Mouse (Mus musculus) intestine, embryonic 14.5 days (tissue): ENCODE measurements around the gene Tnfsf13. TPM values are rescaled to one million over a fixed set of nuclear protein-coding genes. Genes with fewer than 3 reads are reported as not detected.
A peak's percentile ranks its signal among the peaks of the same experiment; 100 is the strongest.

Experiments used
- ATAC-seq: fragments of 200-750 bp; cut with Nextera tagmentation; replicated peaks from 2 replicates; pipeline ENCODE4 v1.8.0; 2017; ENCODE audit warnings: low read depth, moderate number of reproducible peaks, moderate TSS enrichment, moderate library complexity; ENCODE audit not compliant: low FRiP score, low TSS enrichment
- DNase-seq: peaks from one replicate; pipeline ENCODE4 v3.0.0-alpha.2; 2018; ENCODE audit warnings: low spot score
- H3K27ac ChIP-seq: fragments of 300-500 bp; sonication (generic); 2 replicates; pipeline ENCODE4 v1.5.1; 2014; ENCODE audit warnings: low read depth, mild to moderate bottlenecking, control low read depth
- H3K27me3 ChIP-seq: fragments of 300-500 bp; sonication (generic); replicated peaks from 2 replicates; pipeline ENCODE4 v1.6.1; 2014; ENCODE audit warnings: low read length, control low read depth; ENCODE audit not compliant: control insufficient read depth, insufficient read depth
- H3K36me3 ChIP-seq: fragments of 300-500 bp; sonication (generic); 2 replicates; pipeline ENCODE4 v1.6.1; 2014; ENCODE audit warnings: low read length, control low read depth; ENCODE audit not compliant: control insufficient read depth, insufficient read depth
- H3K4me1 ChIP-seq: fragments of 300-500 bp; sonication (generic); replicated peaks from 2 replicates; pipeline ENCODE4 v1.6.1; 2014; ENCODE audit warnings: low read length, control low read depth, mixed read lengths; ENCODE audit not compliant: control insufficient read depth, insufficient read depth
- H3K4me2 ChIP-seq: fragments of 300-500 bp; sonication (generic); 2 replicates; pipeline ENCODE4 v1.6.1; 2014; ENCODE audit warnings: low read length
- H3K4me3 ChIP-seq: fragments of 300-500 bp; sonication (generic); 2 replicates; pipeline ENCODE4 v1.5.1; 2014; ENCODE audit warnings: low read depth, low read length, control low read depth, mixed read lengths
- H3K9ac ChIP-seq: fragments of 300-500 bp; sonication (generic); 2 replicates; pipeline ENCODE4 v1.6.1; 2014; ENCODE audit warnings: mild to moderate bottlenecking, low read length
- H3K9me3 ChIP-seq: fragments of 300-500 bp; sonication (generic); 2 replicates; pipeline ENCODE4 v1.6.1; 2016; ENCODE audit warnings: low read length, control low read depth; ENCODE audit not compliant: control insufficient read depth
- WGBS: fragments of 180-500 bp; shearing (Covaris S2); extraction: QIAGEN DNeasy Blood & Tissue Kit; methylation state at CpG from one replicate; pipeline ENCODE4 v1.1.7; 2014; 5-methylcytosine and 5-hydroxymethylcytosine counted together
- polyA plus RNA-seq: library from polyadenylated mRNA; unstranded; fragments of >200 nt; fragmentation: Nextera tagmentation; extraction: Ambion mirVana; gene quantifications from 2 replicates; pipeline ENCODE4 v1.2.1, GENCODE M21; 2014

The Tnfsf13 gene
- polyA plus RNA-seq, 1 experiment from 2014 or later: not detected

DNA sequence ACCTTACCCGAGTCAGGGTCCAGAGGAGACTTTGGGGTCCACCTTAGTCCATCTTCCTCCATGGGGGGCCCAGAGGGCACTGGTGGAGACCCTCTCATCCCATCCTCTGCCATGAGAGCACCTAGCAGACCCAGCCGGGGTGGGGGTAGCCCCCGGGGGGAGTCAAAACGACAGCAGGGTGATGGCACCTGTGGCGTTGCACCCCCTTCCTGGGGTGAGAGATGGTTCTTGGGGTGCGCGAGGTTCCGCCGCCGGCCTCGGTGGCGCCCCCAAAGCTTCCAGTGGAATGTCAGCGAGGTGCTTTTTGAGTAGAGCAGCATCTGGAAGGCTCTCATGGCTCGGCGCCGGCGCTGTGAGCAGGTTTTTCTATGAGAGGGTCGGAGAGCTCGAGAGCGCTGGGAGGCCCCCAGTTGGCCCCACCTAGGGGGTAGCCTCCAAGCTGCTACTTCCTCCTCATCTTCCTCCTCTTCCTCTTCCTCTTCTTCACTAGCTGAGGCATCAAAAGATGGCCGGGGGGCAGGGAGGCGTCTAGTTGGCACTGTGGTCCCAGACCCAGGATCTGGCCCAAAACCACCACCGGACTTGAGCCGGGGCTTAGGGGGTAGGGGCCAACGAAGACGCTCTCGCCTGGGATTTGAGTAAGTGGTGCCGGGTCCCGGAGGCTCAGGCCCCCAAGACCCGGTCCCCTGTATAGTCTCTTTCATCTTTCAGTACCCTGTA is 5.3 kb downstream of the Tnfsf13 start:
- peak overlapping the region; percentile 92 for H3K4me2 ChIP-seq
- no peak for DNase-seq
- no peaks in the 10 kb centered on the region for H3K9me3 ChIP-seq
- ATAC-seq: no peak
- peaks cover 22% of the 10 kb centered on the region for H3K4me1 ChIP-seq
- no peak overlapping the region for H3K27ac ChIP-seq
- peak overlapping the region; percentile 78 for H3K9ac ChIP-seq
- peaks cover 44% of the 10 kb centered on the region for H3K36me3 ChIP-seq
- peak overlapping the region; percentile 86 for H3K4me3 ChIP-seq
- WGBS: 89% methylated on average over 30 of the region's 30 CpGs
- H3K27me3 ChIP-seq: no peaks in the 10 kb centered on the region

DNA sequence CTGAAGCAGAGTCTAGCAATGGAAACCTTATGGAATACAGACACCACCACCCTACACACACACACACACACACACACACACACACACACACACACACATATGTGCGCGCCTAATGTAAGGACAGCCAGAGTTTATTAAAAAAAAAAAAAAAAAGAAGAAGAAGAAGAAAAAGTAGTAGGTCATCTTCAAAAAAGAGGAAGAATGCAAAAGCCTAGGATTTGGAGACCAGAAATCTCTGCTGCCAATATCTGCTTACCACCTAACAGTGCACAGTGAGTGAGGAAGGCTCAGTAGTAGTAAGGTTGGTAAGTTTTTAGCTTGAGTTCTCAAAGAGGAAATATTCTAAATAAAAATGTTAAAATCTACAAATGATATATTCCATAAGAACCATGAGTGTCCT is 6.4 kb downstream of the Tnfsf13 start:
- peaks cover 22% of the 10 kb centered on the region for H3K4me1 ChIP-seq
- no peak overlapping the region for H3K9ac ChIP-seq
- H3K9me3 ChIP-seq: no peaks in the 10 kb centered on the region
- H3K27ac ChIP-seq: no peak overlapping the region
- WGBS: 85% methylated on average over 2 of the region's 2 CpGs
- H3K36me3 ChIP-seq: peaks cover 56% of the 10 kb centered on the region
- no peak for DNase-seq
- no peak overlapping the region for H3K4me3 ChIP-seq
- ATAC-seq: no peak
- no peaks in the 10 kb centered on the region for H3K27me3 ChIP-seq
- no peak overlapping the region for H3K4me2 ChIP-seq

- H3K4me3 ChIP-seq: peak within 1 kb of the TSS; percentile 56
- peaks cover 77% of the 10 kb centered on the region for H3K36me3 ChIP-seq
- H3K27me3 ChIP-seq: no peaks in the 10 kb centered on the region
- H3K9ac ChIP-seq: peak within 1 kb of the TSS; percentile 100
- no peaks in the 10 kb centered on the region for H3K9me3 ChIP-seq
- under 1% methylated on average over 36 of the region's 36 CpGs for WGBS
- H3K4me2 ChIP-seq: peak within 1 kb of the TSS; percentile 76
- peak within 1 kb of the TSS; percentile 97 for H3K27ac ChIP-seq
- peaks cover 10% of the 10 kb centered on the region; the same call in 1 of the 2 replicates for H3K4me1 ChIP-seq
- DNase-seq: peak; percentile 99
- peak; percentile 97 for ATAC-seq
These were observed 13.3 kb downstream of the Tnfsf13 start, which contains the start of gene Eif4a1 for GRCm38 (mm10) chr11:69672211-69672706. Gene Eif4a1, minus strand, starts transcription at chr11:69672423.

DNA sequence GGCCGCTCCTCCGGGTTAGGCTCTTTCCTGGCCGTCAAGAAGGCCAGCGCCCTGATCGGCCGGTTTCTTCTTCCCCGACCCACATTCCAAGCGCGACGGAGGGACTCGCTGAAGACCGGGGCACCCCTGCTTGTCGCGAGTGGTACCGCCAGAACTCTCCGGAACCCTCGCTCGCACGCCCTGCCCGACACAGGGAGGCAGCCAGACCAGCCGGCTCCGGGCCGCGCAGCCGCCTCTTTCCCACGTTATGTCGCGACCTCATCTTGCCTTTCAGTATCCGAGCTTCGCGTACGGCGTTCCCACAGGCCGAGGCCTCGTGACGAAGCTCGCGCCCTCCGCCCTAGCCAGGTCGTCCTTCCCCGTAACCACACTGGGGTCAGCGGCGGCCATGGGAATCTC is 13.9 kb downstream of the Tnfsf13 start:
- Histone ChIP-seq H3K9me3 (no peaks in the 10 kb centered on the region), H3K4me3 (peak overlapping the region; percentile 56), H3K4me2 (peak overlapping the region; percentile 76), H3K27me3 (no peaks in the 10 kb centered on the region), H3K27ac (peak overlapping the region; percentile 97), H3K36me3 (peaks cover 75% of the 10 kb centered on the region), H3K9ac (peak overlapping the region; percentile 100), H3K4me1 (peaks cover 10% of the 10 kb centered on the region; the same call in 1 of the 2 replicates)
- 0% methylated on average over 42 of the region's 43 CpGs for WGBS
- DNase-seq (no peak), ATAC-seq (peak; percentile 1)

GRCm38 (mm10) chr11:69670786-69671725 is 14.5 kb downstream of the Tnfsf13 start:
- Histone ChIP-seq H3K9ac (peak overlapping the region; percentile 100), H3K4me2 (peak overlapping the region; percentile 76), H3K4me3 (peak overlapping the region; percentile 56), H3K27me3 (no peaks in the 10 kb centered on the region), H3K27ac (peak overlapping the region; percentile 97), H3K4me1 (peaks cover 10% of the 10 kb centered on the region; the same call in 1 of the 2 replicates), H3K9me3 (no peaks in the 10 kb centered on the region), H3K36me3 (peaks cover 75% of the 10 kb centered on the region)
- DNase-seq (peak; percentile 96), ATAC-seq (peak; percentile 68)
- 1% methylated on average over 57 of the region's 61 CpGs for WGBS

GRCm38 (mm10) chr11:69666665-69667005 is 18.9 kb downstream of the Tnfsf13 start:
- no peaks in the 10 kb centered on the region for H3K9me3 ChIP-seq
- H3K27ac ChIP-seq: no peak overlapping the region
- H3K9ac ChIP-seq: no peak overlapping the region
- no peak for DNase-seq
- peaks cover 73% of the 10 kb centered on the region for H3K36me3 ChIP-seq
- no peak overlapping the region for H3K4me2 ChIP-seq
- no peak for ATAC-seq
- no peaks in the 10 kb centered on the region for H3K27me3 ChIP-seq
- H3K4me1 ChIP-seq: peaks cover 11% of the 10 kb centered on the region
- no peak overlapping the region for H3K4me3 ChIP-seq
- 86% methylated on average over 3 of the region's 3 CpGs for WGBS

GRCm38 (mm10) chr11:69665961-69666664 is 19.5 kb downstream of the Tnfsf13 start, which contains the start of gene Cd68:
Gene Cd68, minus strand, starts transcription at chr11:69666153.
- H3K27me3 ChIP-seq: no peaks in the 10 kb centered on the region
- peaks cover 73% of the 10 kb centered on the region for H3K36me3 ChIP-seq
- WGBS: 32% methylated on average over 7 of the region's 7 CpGs
- H3K27ac ChIP-seq: peak within 1 kb of the TSS; percentile 38
- no peak within 1 kb of the TSS for H3K4me3 ChIP-seq
- no peak within 1 kb of the TSS for H3K4me2 ChIP-seq
- H3K9me3 ChIP-seq: no peaks in the 10 kb centered on the region
- peaks cover 15% of the 10 kb centered on the region for H3K4me1 ChIP-seq
- ATAC-seq: no peak
- no peak for DNase-seq
- H3K9ac ChIP-seq: no peak within 1 kb of the TSS

GRCm38 (mm10) chr11:69665457-69665960 is 20.1 kb downstream of the Tnfsf13 start:
- Histone ChIP-seq H3K36me3 (peaks cover 69% of the 10 kb centered on the region), H3K4me3 (no peak overlapping the region), H3K27me3 (no peaks in the 10 kb centered on the region), H3K27ac (peak overlapping the region; percentile 38), H3K9ac (no peak overlapping the region), H3K4me2 (no peak overlapping the region), H3K9me3 (no peaks in the 10 kb centered on the region), H3K4me1 (peaks cover 15% of the 10 kb centered on the region)
- DNase-seq: no peak
- WGBS: 78% methylated on average over 9 of the region's 9 CpGs
- ATAC-seq: no peak
